Mouse (Mus musculus): ENCODE data around the gene Wdr93. TPM values are rescaled to one million over a fixed set of nuclear protein-coding genes. Genes with fewer than 3 reads are reported as not detected.

Wdr93 gene
- polyA plus RNA-seq, 1 experiment from 2014 or later = 0.33 TPM

DNA sequence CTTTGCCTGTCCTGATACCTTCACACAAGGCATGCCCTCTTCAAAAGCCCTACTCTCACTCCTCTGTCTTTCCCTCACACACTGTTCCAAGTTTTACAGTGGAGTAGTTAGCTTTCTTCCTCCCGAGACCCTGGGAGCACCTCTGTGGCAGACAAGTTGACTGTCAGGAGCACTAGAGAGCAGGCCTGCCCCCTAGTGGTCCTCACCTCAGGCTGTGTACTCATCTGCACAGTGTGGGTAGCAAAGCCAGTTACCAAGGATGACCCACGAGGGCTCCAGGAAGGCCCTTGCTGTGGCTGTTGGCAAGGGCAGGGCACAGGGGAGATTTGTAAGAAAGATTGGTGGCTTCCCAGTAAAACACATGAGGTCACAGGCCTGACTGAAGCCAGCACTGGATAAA lies 15.9 kb upstream of the Wdr93 start:
- Histone ChIP-seq H3K4me1 (ENCODE audit: control insufficient read depth, insufficient read depth, low read length) (no peaks in the 10 kb centered on the region), H3K27ac (ENCODE audit: low read length) (no peak overlapping the region), H3K9ac (ENCODE audit: low read depth, low read length) (no peak overlapping the region), H3K4me3 (ENCODE audit: low read depth, low read length) (no peak overlapping the region), H3K36me3 (ENCODE audit: control insufficient read depth, insufficient read depth, low read length) (no peaks in the 10 kb centered on the region), H3K9me3 (replicated peaks; ENCODE audit: control insufficient read depth, low read length, poor library complexity, severe bottlenecking) (no peaks in the 10 kb centered on the region), H3K4me2 (ENCODE audit: low read length) (no peak overlapping the region), H3K27me3 (ENCODE audit: control insufficient read depth, insufficient read depth, low read depth, low read length) (peaks cover 17% of the 10 kb centered on the region)
- 12% methylated on average over 2 of the region's 2 CpGs for WGBS
- no peak for ATAC-seq

DNA sequence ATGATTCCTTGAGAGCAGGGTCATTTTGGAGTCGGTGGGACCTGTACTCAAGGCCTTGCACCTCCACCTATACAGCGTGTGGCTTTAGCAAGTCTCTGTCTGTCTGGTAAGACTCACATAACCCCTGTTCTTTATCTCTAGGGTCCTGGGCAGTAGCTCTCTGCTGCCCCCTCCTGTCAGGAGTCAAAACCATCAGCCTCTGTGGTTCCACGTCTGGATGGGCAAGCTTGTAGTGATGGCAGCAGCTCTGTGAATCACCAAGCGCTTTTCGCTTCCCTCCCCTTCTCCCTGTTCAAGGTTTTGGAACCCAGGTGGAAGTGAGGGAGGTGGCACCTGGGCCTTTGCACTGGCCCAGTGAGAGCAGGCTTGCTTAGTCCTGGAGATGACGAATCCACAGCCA lies 14.7 kb upstream of the Wdr93 start:
- no peaks in the 10 kb centered on the region for H3K9me3 ChIP-seq (replicated peaks; ENCODE audit: control insufficient read depth, low read length, poor library complexity, severe bottlenecking)
- WGBS = 29% methylated on average over 6 of the region's 6 CpGs
- no peak overlapping the region for H3K9ac ChIP-seq (ENCODE audit: low read depth, low read length)
- peaks cover 6% of the 10 kb centered on the region for H3K27me3 ChIP-seq (ENCODE audit: control insufficient read depth, insufficient read depth, low read depth, low read length)
- H3K4me1 ChIP-seq (ENCODE audit: control insufficient read depth, insufficient read depth, low read length) = no peaks in the 10 kb centered on the region
- H3K4me3 ChIP-seq (ENCODE audit: low read depth, low read length) = no peak overlapping the region
- H3K27ac ChIP-seq (ENCODE audit: low read length) = no peak overlapping the region
- no peak overlapping the region for H3K4me2 ChIP-seq (ENCODE audit: low read length)
- no peak; the same call in 1 of the 2 replicates for ATAC-seq
- H3K36me3 ChIP-seq (ENCODE audit: control insufficient read depth, insufficient read depth, low read length) = no peaks in the 10 kb centered on the region

DNA sequence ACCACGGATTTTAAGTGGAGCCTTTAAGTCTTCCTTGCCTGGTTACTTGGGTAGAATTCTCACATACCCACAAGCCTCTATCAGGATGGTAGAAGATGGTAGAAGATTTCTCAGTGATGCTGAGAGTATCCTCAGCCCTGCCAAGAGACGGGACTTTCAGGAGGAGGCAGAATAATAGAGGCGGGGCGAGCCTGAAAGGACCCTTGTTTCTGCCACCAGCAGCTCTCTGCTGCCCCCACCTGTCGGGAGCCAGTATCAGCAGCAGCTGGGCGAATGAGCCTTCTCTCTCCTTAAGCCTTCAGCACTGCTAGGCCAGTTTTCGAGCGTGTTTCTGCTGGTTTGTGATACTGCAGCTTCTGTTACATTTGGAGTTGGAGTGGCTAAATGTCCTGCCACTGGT lies 13.8 kb upstream of the Wdr93 start:
- 7% methylated on average over 8 of the region's 8 CpGs for WGBS
- Histone ChIP-seq H3K4me2 (ENCODE audit: low read length) (no peak overlapping the region), H3K9ac (ENCODE audit: low read depth, low read length) (no peak overlapping the region), H3K27ac (ENCODE audit: low read length) (no peak overlapping the region), H3K4me1 (ENCODE audit: control insufficient read depth, insufficient read depth, low read length) (no peaks in the 10 kb centered on the region), H3K36me3 (ENCODE audit: control insufficient read depth, insufficient read depth, low read length) (no peaks in the 10 kb centered on the region), H3K9me3 (replicated peaks; ENCODE audit: control insufficient read depth, low read length, poor library complexity, severe bottlenecking) (no peaks in the 10 kb centered on the region), H3K27me3 (ENCODE audit: control insufficient read depth, insufficient read depth, low read depth, low read length) (peaks cover 4% of the 10 kb centered on the region; the same call in 1 of the 2 replicates), H3K4me3 (ENCODE audit: low read depth, low read length) (no peak overlapping the region)
- ATAC-seq = no peak

DNA sequence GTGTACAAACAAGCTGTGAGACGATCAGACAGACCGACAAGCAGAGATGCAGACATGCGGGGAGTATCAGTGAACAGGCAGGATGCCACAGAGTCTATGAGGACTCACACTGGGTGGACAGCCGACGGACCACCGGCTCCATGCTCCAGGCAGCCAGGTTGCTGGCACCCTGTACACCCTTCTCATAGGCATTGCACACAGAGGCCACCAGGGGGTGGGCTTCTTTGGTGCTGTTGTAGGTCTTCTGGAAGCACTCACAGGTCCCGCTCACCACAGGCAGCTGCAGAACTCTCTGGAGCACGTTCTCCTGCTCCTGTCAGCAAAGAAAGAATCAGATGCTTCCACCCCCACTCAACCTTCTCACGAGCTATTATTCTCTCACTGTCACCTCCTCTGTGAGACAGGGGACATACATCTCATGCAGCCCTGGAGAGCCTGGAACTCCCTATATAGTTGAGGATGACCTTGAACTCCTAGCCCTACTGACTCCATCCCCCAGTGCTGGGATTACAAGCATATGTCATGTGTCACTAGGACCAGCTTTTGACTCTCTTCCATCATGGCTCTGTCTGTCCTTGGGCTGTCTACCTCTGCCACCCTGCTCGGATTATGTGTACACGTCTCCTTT lies 13.1 kb upstream of the Wdr93 start:
- H3K4me1 ChIP-seq (ENCODE audit: control insufficient read depth, insufficient read depth, low read length) = no peaks in the 10 kb centered on the region
- H3K27ac ChIP-seq (ENCODE audit: low read length) = no peak overlapping the region
- H3K27me3 ChIP-seq (ENCODE audit: control insufficient read depth, insufficient read depth, low read depth, low read length) = peaks cover 4% of the 10 kb centered on the region; the same call in 1 of the 2 replicates
- H3K9me3 ChIP-seq (replicated peaks; ENCODE audit: control insufficient read depth, low read length, poor library complexity, severe bottlenecking) = no peaks in the 10 kb centered on the region
- ATAC-seq = no peak
- H3K36me3 ChIP-seq (ENCODE audit: control insufficient read depth, insufficient read depth, low read length) = no peaks in the 10 kb centered on the region
- WGBS = 72% methylated on average over 11 of the region's 11 CpGs
- H3K4me2 ChIP-seq (ENCODE audit: low read length) = no peak overlapping the region
- H3K4me3 ChIP-seq (ENCODE audit: low read depth, low read length) = no peak overlapping the region
- H3K9ac ChIP-seq (ENCODE audit: low read depth, low read length) = no peak overlapping the region

DNA sequence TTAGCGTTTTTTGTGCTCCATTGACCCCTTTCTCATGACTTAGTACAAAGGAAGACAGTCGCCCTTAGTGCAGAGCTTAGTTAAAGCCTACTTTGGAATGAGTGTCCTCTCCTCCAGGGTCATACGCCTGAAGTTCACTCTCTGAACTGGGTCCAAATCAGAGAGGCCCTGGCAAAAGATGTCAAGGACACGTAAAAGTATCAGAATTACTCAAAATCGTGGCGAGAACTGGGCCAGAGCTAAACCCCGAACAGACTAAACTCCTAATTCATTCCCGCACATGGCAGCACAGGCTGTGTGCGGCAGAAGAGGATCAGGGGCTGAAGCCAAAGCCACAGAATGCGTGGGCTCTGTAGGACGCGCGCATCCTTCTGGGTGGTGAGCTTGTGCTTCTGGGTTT lies 11.5 kb upstream of the Wdr93 start:
- Histone ChIP-seq H3K4me1 (ENCODE audit: control insufficient read depth, insufficient read depth, low read length) (no peaks in the 10 kb centered on the region), H3K4me3 (ENCODE audit: low read depth, low read length) (no peak overlapping the region), H3K36me3 (ENCODE audit: control insufficient read depth, insufficient read depth, low read length) (no peaks in the 10 kb centered on the region), H3K27me3 (ENCODE audit: control insufficient read depth, insufficient read depth, low read depth, low read length) (no peaks in the 10 kb centered on the region; the same call in 1 of the 2 replicates), H3K4me2 (ENCODE audit: low read length) (no peak overlapping the region), H3K9me3 (replicated peaks; ENCODE audit: control insufficient read depth, low read length, poor library complexity, severe bottlenecking) (no peaks in the 10 kb centered on the region), H3K9ac (ENCODE audit: low read depth, low read length) (no peak overlapping the region), H3K27ac (ENCODE audit: low read length) (no peak overlapping the region)
- 74% methylated on average over 13 of the region's 13 CpGs for WGBS
- no peak for ATAC-seq

DNA sequence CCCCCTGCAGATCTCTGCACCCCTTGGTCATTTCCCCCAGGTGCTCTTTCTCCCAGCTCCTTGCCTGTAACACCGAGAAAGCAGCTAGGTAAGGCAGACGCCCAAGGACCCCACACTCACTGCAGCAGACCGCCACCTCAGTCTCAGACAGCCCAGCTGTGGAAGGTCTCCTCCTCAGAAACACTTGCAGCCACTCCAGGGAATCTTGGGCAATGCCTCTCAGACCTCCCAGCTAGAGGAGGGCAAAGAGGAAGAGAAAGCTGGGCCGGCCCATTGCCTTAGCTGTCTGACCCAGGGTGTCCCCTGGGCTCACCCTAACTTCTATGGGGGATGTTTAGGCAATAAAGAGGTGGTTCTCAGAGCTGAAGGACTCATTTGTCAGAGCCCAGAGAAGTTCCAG lies 10.3 kb upstream of the Wdr93 start, which contains the start of gene Plin1:
Gene Plin1 (minus strand): TSS at position 282 of the 400 bp plus-strand sequence.
- H3K4me3 ChIP-seq (ENCODE audit: low read depth, low read length) = no peak within 1 kb of the TSS
- WGBS = 60% methylated on average over 4 of the region's 4 CpGs
- peaks cover 3% of the 10 kb centered on the region; the same call in 1 of the 2 replicates for H3K36me3 ChIP-seq (ENCODE audit: control insufficient read depth, insufficient read depth, low read length)
- no peak within 1 kb of the TSS for H3K4me2 ChIP-seq (ENCODE audit: low read length)
- H3K9ac ChIP-seq (ENCODE audit: low read depth, low read length) = no peak within 1 kb of the TSS
- no peaks in the 10 kb centered on the region; the same call in 1 of the 2 replicates for H3K27me3 ChIP-seq (ENCODE audit: control insufficient read depth, insufficient read depth, low read depth, low read length)
- no peak for ATAC-seq
- no peaks in the 10 kb centered on the region for H3K4me1 ChIP-seq (ENCODE audit: control insufficient read depth, insufficient read depth, low read length)
- H3K9me3 ChIP-seq (replicated peaks; ENCODE audit: control insufficient read depth, low read length, poor library complexity, severe bottlenecking) = no peaks in the 10 kb centered on the region
- no peak within 1 kb of the TSS for H3K27ac ChIP-seq (ENCODE audit: low read length)

DNA sequence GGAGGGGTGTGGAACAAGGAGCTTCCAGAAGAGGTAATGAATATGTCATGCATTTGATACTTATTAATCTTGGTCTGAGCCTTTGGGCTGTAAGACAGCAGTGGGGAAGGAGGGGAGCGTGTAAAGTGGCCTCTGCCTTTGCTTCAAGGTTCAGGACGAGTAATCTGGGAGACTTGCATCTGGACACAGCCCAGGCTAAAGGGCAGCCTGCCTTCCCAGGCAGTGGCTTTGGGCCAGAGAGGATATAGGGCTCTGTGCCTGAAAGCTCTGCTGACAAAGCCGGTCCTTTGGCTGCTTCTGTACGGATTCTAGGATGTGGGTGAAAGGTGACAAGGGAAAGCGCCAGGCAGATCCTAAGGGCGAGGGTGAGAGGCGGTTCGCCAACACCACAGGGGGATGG lies 8.4 kb upstream of the Wdr93 start:
- no peak for ATAC-seq
- peaks cover 3% of the 10 kb centered on the region; the same call in 1 of the 2 replicates for H3K36me3 ChIP-seq (ENCODE audit: control insufficient read depth, insufficient read depth, low read length)
- 78% methylated on average over 8 of the region's 8 CpGs for WGBS
- H3K4me3 ChIP-seq (ENCODE audit: low read depth, low read length) = no peak overlapping the region
- H3K27ac ChIP-seq (ENCODE audit: low read length) = no peak overlapping the region
- H3K4me1 ChIP-seq (ENCODE audit: control insufficient read depth, insufficient read depth, low read length) = no peaks in the 10 kb centered on the region
- no peaks in the 10 kb centered on the region for H3K9me3 ChIP-seq (replicated peaks; ENCODE audit: control insufficient read depth, low read length, poor library complexity, severe bottlenecking)
- H3K4me2 ChIP-seq (ENCODE audit: low read length) = no peak overlapping the region
- H3K9ac ChIP-seq (ENCODE audit: low read depth, low read length) = no peak overlapping the region
- H3K27me3 ChIP-seq (ENCODE audit: control insufficient read depth, insufficient read depth, low read depth, low read length) = no peaks in the 10 kb centered on the region; the same call in 1 of the 2 replicates

DNA sequence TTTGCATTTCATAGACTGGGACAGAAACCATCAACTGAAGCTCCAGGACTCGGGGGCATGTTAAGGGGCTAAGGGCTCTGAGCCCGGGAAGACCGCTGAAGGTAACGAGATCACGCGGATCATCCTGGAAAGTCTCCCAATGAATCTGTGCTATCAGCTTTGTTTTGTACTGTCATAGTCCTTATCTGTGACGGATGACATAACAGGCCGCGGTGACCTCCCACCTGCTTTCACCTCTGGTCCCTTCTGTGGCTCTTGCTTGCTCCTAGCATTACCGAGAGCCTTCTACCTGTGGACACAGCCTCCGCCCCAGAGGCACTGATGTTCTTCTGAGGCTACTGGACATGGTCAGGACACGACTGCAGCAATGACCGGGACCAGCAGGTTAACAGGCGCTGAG lies 6.5 kb upstream of the Wdr93 start:
- Histone ChIP-seq H3K4me3 (ENCODE audit: low read depth, low read length) (no peak overlapping the region), H3K4me1 (ENCODE audit: control insufficient read depth, insufficient read depth, low read length) (no peaks in the 10 kb centered on the region), H3K36me3 (ENCODE audit: control insufficient read depth, insufficient read depth, low read length) (peaks cover 3% of the 10 kb centered on the region; the same call in 1 of the 2 replicates), H3K4me2 (ENCODE audit: low read length) (no peak overlapping the region), H3K9ac (ENCODE audit: low read depth, low read length) (no peak overlapping the region), H3K9me3 (replicated peaks; ENCODE audit: control insufficient read depth, low read length, poor library complexity, severe bottlenecking) (no peaks in the 10 kb centered on the region), H3K27me3 (ENCODE audit: control insufficient read depth, insufficient read depth, low read depth, low read length) (no peaks in the 10 kb centered on the region), H3K27ac (ENCODE audit: low read length) (no peak overlapping the region)
- no peak for ATAC-seq
- WGBS = 91% methylated on average over 14 of the region's 14 CpGs

DNA sequence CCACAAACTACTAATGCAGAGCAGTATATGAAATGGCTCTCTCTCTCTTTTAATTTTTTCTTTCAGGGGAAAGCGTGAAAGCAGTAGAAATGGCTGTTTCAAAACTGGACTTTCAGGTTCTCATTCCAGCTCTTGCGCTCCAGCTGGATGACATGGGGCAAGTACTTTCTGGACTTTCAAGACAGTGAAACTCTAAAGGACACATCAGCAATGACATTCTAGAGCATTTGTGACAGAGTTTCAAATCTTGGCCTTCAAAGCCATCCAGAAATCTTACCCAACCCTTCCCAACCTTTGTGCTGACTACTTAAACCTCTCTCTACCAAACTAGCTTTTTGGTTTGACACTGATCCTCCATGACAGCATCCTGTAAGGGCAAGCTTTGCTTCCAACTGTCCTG lies 4.0 kb upstream of the Wdr93 start:
- WGBS = 94% methylated on average over 2 of the region's 2 CpGs

More for the DNA sequence above, 4.0 kb upstream of the Wdr93 start:
- no peak overlapping the region for H3K4me2 ChIP-seq (ENCODE audit: low read length)
- H3K4me1 ChIP-seq (ENCODE audit: control insufficient read depth, insufficient read depth, low read length) = peaks cover 10% of the 10 kb centered on the region
- H3K27me3 ChIP-seq (ENCODE audit: control insufficient read depth, insufficient read depth, low read depth, low read length) = no peaks in the 10 kb centered on the region
- H3K4me3 ChIP-seq (ENCODE audit: low read depth, low read length) = no peak overlapping the region
- peaks cover 3% of the 10 kb centered on the region; the same call in 1 of the 2 replicates for H3K36me3 ChIP-seq (ENCODE audit: control insufficient read depth, insufficient read depth, low read length)
- H3K27ac ChIP-seq (ENCODE audit: low read length) = no peak overlapping the region
- H3K9me3 ChIP-seq (replicated peaks; ENCODE audit: control insufficient read depth, low read length, poor library complexity, severe bottlenecking) = no peaks in the 10 kb centered on the region
- H3K9ac ChIP-seq (ENCODE audit: low read depth, low read length) = no peak overlapping the region
- no peak for ATAC-seq
